9 mouse cellular contexts compared by ENCODE assay signal in the genomic region with DNA sequence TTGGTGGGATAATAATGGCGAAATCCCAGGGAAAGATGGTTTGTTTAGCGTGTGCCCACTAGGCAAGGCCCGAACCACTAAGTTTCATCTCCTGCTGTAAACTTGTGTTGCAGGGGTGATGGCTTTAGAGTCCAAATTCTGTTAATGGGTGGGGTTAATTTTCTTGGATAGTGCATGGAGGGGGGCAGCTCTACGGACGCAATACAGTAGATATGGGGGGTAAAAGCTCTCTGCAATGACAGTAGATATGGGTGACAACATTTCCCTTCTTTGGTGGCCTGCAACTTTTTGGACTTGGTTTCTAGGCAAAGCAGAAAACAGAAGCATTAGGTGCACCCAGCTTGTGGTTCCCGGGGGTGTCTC. TPM values are rescaled to one million over a fixed set of nuclear protein-coding genes. Genes with fewer than 3 reads are reported as not detected.
A peak's percentile ranks its signal among the peaks of the same experiment; 100 is the strongest.
DNase-seq lines count a peak whose midpoint lies in the region; ATAC-seq and TF ChIP-seq lines count a peak whose summit lies in the region.
"Had no signal": no experiment of that assay in that cellular context is flagged by ENCODE, and none has a peak within 500 bp of the region (broad histone marks: within the 10 kb centered on the region; RNA-seq: fewer than 3 reads in every experiment).

No protein-coding gene starts in this region.

- ATAC-seq in kidney, embryonic 14.5 days (ENCODE audit: low FRiP score, low TSS enrichment): no peak
- no peak for ATAC-seq in hindbrain, embryonic 13.5 days (ENCODE audit: low FRiP score)
- no peak for ATAC-seq in midbrain, embryonic 13.5 days

- H3K27ac ChIP-seq in kidney, embryonic 14.5 days (ENCODE audit: low read depth, low read length): 0 out of 2 replicates have a peak overlapping the region, but pooled peaks have one; percentile 7
- H3K27ac ChIP-seq in bone marrow macrophage, adult 2 months (ENCODE audit: insufficient read depth, low read depth, low read length): peak overlapping the region; percentile 65
- peak overlapping the region; percentile 88 for H3K27ac ChIP-seq in hindbrain, embryonic 13.5 days
- 0 out of 2 replicates have a peak overlapping the region, but pooled peaks have one; percentile 81 for H3K27ac ChIP-seq in midbrain, embryonic 13.5 days

- no peaks in the 10 kb centered on the region for H3K36me3 ChIP-seq in kidney, embryonic 14.5 days (ENCODE audit: control insufficient read depth, insufficient read depth, low read length)
- H3K36me3 ChIP-seq in hindbrain, embryonic 13.5 days: no peaks in the 10 kb centered on the region
- H3K36me3 ChIP-seq in midbrain, embryonic 13.5 days: no peaks in the 10 kb centered on the region

- H3K4me1 ChIP-seq in kidney, embryonic 14.5 days (ENCODE audit: control insufficient read depth, insufficient read depth, low read length): peaks cover 11% of the 10 kb centered on the region; the same call in 1 of the 2 replicates
- H3K4me1 ChIP-seq in bone marrow macrophage, adult 2 months (ENCODE audit: control insufficient read depth, insufficient read depth, low read length): peaks cover 14% of the 10 kb centered on the region
- peaks cover 30% of the 10 kb centered on the region for H3K4me1 ChIP-seq in hindbrain, embryonic 13.5 days (replicated peaks)
- peaks cover 35% of the 10 kb centered on the region for H3K4me1 ChIP-seq in midbrain, embryonic 13.5 days (replicated peaks)

- 72% methylated on average over 6 of the region's 6 CpGs for WGBS in kidney, embryonic 14.5 days
- WGBS in hindbrain, embryonic 13.5 days: 67% methylated on average over 6 of the region's 6 CpGs
- 67% methylated on average over 6 of the region's 6 CpGs for WGBS in midbrain, embryonic 13.5 days

- H3K9ac ChIP-seq in kidney, embryonic 14.5 days (ENCODE audit: low read depth, low read length): peak overlapping the region; percentile 76
- H3K9ac ChIP-seq in hindbrain, embryonic 13.5 days: peak overlapping the region; percentile 86
- H3K9ac ChIP-seq in midbrain, embryonic 13.5 days (replicated peaks): peak overlapping the region; percentile 88

- peak overlapping the region; percentile 96 for H3K4me2 ChIP-seq in kidney, embryonic 14.5 days (replicated peaks; ENCODE audit: low read depth, low read length)
- H3K4me2 ChIP-seq in hindbrain, embryonic 13.5 days: peak overlapping the region; percentile 92
- H3K4me2 ChIP-seq in midbrain, embryonic 13.5 days (replicated peaks): peak overlapping the region; percentile 95

- peaks cover 5% of the 10 kb centered on the region for H3K27me3 ChIP-seq in kidney, embryonic 14.5 days (ENCODE audit: control insufficient read depth, insufficient read depth, low read length)
- H3K27me3 ChIP-seq in hindbrain, embryonic 13.5 days: peaks cover 52% of the 10 kb centered on the region
- peaks cover 61% of the 10 kb centered on the region for H3K27me3 ChIP-seq in midbrain, embryonic 13.5 days

- peak overlapping the region; percentile 76 for H3K4me3 ChIP-seq in kidney, embryonic 14.5 days (ENCODE audit: low read length)
- H3K4me3 ChIP-seq in bone marrow macrophage, adult 2 months (ENCODE audit: insufficient read depth, low read length): peak overlapping the region; percentile 72
- H3K4me3 ChIP-seq in hindbrain, embryonic 13.5 days: peak overlapping the region; percentile 77
- H3K4me3 ChIP-seq in midbrain, embryonic 13.5 days (replicated peaks): peak overlapping the region; percentile 67

- H3K9me3 ChIP-seq in kidney, embryonic 14.5 days (ENCODE audit: control insufficient read depth, low read length): no peaks in the 10 kb centered on the region
- H3K9me3 ChIP-seq in hindbrain, embryonic 13.5 days: no peaks in the 10 kb centered on the region
- no peaks in the 10 kb centered on the region for H3K9me3 ChIP-seq in midbrain, embryonic 13.5 days

- TF ChIP-seq CTCF in bone marrow macrophage, adult 2 months (IDR thresholded peaks at IDR 0.05; ENCODE audit: low read depth, low read length): no peak

- DNase-seq in kidney, adult 18-20 months: no peak
- DNase-seq in urinary bladder, postnatal 10 days (ENCODE audit: low spot score): no peak
- no peak for DNase-seq in ovary, postnatal 36 days (ENCODE audit: low spot score)
- no peak for DNase-seq in adrenal gland, postnatal 14 days

- no peak for TF ChIP-seq POLR2A in bone marrow macrophage, adult 2 months (IDR thresholded peaks at IDR 0.05; ENCODE audit: borderline replicate concordance, low read depth, low read length)

RNA-seq across cellular contexts. Expression of a gene that starts 0.8 kb away (rescaled TPM):
- polyA plus RNA-seq in kidney, embryonic 14.5 days (2014; fragmentation: Nextera tagmentation; extraction: Ambion mirVana): 46.6 and 64.4 TPM in 2 replicates
- polyA plus RNA-seq in bone marrow macrophage, adult 2 months (2012; ENCODE audit: insufficient read depth, insufficient read length, missing spikeins): 39.0 and 46.2 TPM in 2 replicates
- polyA plus RNA-seq in hindbrain, embryonic 13.5 days (2015; fragmentation: Nextera tagmentation; extraction: Ambion mirVana): 269 and 299 TPM in 2 replicates
- polyA plus RNA-seq in midbrain, embryonic 13.5 days (2015; fragmentation: Nextera tagmentation; extraction: Ambion mirVana): 206 and 218 TPM in 2 replicates
- total RNA-seq in adrenal gland, postnatal 14 days (2021): 32.2 and 34.2 TPM in 2 replicates

RNA-seq across cellular contexts. Expression of a gene that starts 18.5 kb away (rescaled TPM):
- polyA plus RNA-seq in kidney, embryonic 14.5 days (2014; fragmentation: Nextera tagmentation; extraction: Ambion mirVana): not detected in 2 replicates
- polyA plus RNA-seq in bone marrow macrophage, adult 2 months (2012; ENCODE audit: insufficient read depth, insufficient read length, missing spikeins): not detected in 2 replicates
- 0.34 and 1.8 TPM in 2 replicates for polyA plus RNA-seq in hindbrain, embryonic 13.5 days (2015; fragmentation: Nextera tagmentation; extraction: Ambion mirVana)
- polyA plus RNA-seq in midbrain, embryonic 13.5 days (2015; fragmentation: Nextera tagmentation; extraction: Ambion mirVana): 0.26 and 0.28 TPM in 2 replicates
- not detected in 2 replicates for total RNA-seq in adrenal gland, postnatal 14 days (2021)
- total RNA-seq: gastrocnemius, postnatal 36 days had no signal

RNA-seq across cellular contexts. Expression of a gene that starts 25.0 kb away (rescaled TPM):
- polyA plus RNA-seq in kidney, embryonic 14.5 days (2014; fragmentation: Nextera tagmentation; extraction: Ambion mirVana): 36.1 and 36.3 TPM in 2 replicates
- polyA plus RNA-seq in bone marrow macrophage, adult 2 months (2012; ENCODE audit: insufficient read depth, insufficient read length, missing spikeins): 0.44 and 0.97 TPM in 2 replicates
- polyA plus RNA-seq in hindbrain, embryonic 13.5 days (2015; fragmentation: Nextera tagmentation; extraction: Ambion mirVana): 0.09 and 0.22 TPM in 2 replicates
- 0.07 TPM in 1 of 2 replicates, not detected in the other for polyA plus RNA-seq in midbrain, embryonic 13.5 days (2015; fragmentation: Nextera tagmentation; extraction: Ambion mirVana)
- total RNA-seq in adrenal gland, postnatal 14 days (2021): 0.71 and 0.96 TPM in 2 replicates

Comparison
In these comparisons a context has a peak if more than half of its experiments do, and no peak if none do; other contexts are left out.
1. H3K27ac ChIP-seq: peak in every context shown above with its lines; median percentile 88 in hindbrain, embryonic 13.5 days; 81 in midbrain, embryonic 13.5 days; 65 in bone marrow macrophage, adult 2 months; 7 in kidney, embryonic 14.5 days.
2. RNA of a gene that starts 25.0 kb away (polyA plus RNA-seq): 36.1 to 36.3 TPM in kidney, embryonic 14.5 days; 0.44 to 0.97 TPM in bone marrow macrophage, adult 2 months, 0.09 to 0.22 TPM in hindbrain, embryonic 13.5 days and 0.07 TPM in midbrain, embryonic 13.5 days; every median in the first group is over 10 times any median in the second.
3. Peak in every context shown above with its lines, with median percentiles within 50 percentile points of each other: H3K4me2 ChIP-seq, H3K4me3 ChIP-seq and H3K9ac ChIP-seq.